Mouse (Mus musculus) MEL (cell line): ENCODE results near the gene Gmeb2. TPM values are rescaled to one million over a fixed set of nuclear protein-coding genes. Genes with fewer than 3 reads are reported as not detected.

Experiments used
- DNase-seq: peaks from one replicate; pipeline ENCODE4 v3.0.0; 2011; ENCODE audit warnings: low read depth, low spot score
- H3K27ac ChIP-seq: 2 replicates; pipeline ENCODE4 v1.5.1; 2012; ENCODE audit warnings: low read depth, mild to moderate bottlenecking, control low read depth, low read length, moderate library complexity; ENCODE audit not compliant: control insufficient read depth
- H3K27me3 ChIP-seq, 2 experiments: fragments of 150-350 bp in 1 of 2; sonication (generic) in 1 of 2; 2 replicates each; pipeline ENCODE4 v1.6.1; 2012; ENCODE audit warnings: low read length in 2 of 2, mild to moderate bottlenecking in 2 of 2, improper control_type of control experiment in 1 of 2, moderate library complexity in 1 of 2; ENCODE audit not compliant: insufficient read depth in 2 of 2, control insufficient read depth in 1 of 2
- H3K36me3 ChIP-seq, 2 experiments: 2 replicates each; pipeline ENCODE4 v1.6.1; 2012 to 2014; ENCODE audit warnings: low read length in 2 of 2, improper control_type of control experiment in 1 of 2, inconsistent platforms in 1 of 2, mild to moderate bottlenecking in 1 of 2; ENCODE audit not compliant: insufficient read depth in 2 of 2, control insufficient read depth in 1 of 2
- H3K4me1 ChIP-seq, 2 experiments: fragments of 150-350 bp in 1 of 2; sonication (generic) in 1 of 2; 2 replicates each; pipeline ENCODE4 v1.6.1; 2012; ENCODE audit warnings: low read length in 2 of 2, improper control_type of control experiment in 1 of 2, mild to moderate bottlenecking in 1 of 2; ENCODE audit not compliant: insufficient read depth in 2 of 2, control insufficient read depth in 1 of 2
- H3K4me3 ChIP-seq, 2 experiments: fragments of 150-350 bp in 1 of 2; sonication (generic) in 1 of 2; 2 replicates each; pipeline ENCODE4 v1.5.1; 2012; ENCODE audit warnings: low read depth in 2 of 2, low read length in 2 of 2, mild to moderate bottlenecking in 2 of 2, moderate library complexity in 2 of 2, control low read depth in 1 of 2, improper control_type of control experiment in 1 of 2; ENCODE audit not compliant: control insufficient read depth in 1 of 2, insufficient read depth in 1 of 2
- H3K79me2 ChIP-seq: 2 replicates; pipeline ENCODE4 v1.6.1; 2012; ENCODE audit warnings: mild to moderate bottlenecking, low read length, moderate library complexity; ENCODE audit not compliant: control insufficient read depth, poor library complexity, insufficient read depth
- H3K9ac ChIP-seq: 2 replicates; pipeline ENCODE4 v1.6.1; 2012; ENCODE audit warnings: low read depth, mild to moderate bottlenecking, control low read depth, low read length, moderate library complexity; ENCODE audit not compliant: control insufficient read depth, poor library complexity, severe bottlenecking
- H3K9me3 ChIP-seq: fragments of 150-350 bp; sonication (generic); replicated peaks from 2 replicates; pipeline ENCODE4 v1.6.1; 2012; ENCODE audit warnings: mild to moderate bottlenecking, low read length, improper control_type of control experiment, moderate library complexity; ENCODE audit not compliant: insufficient read depth
- CHD2 ChIP-seq: IDR thresholded peaks from 2 replicates; pipeline ENCODE4 v1.6.1; 2011; ENCODE audit warnings: low read length, improper control_type of control experiment
- E2F4 ChIP-seq: IDR thresholded peaks from 2 replicates; pipeline ENCODE4 v1.6.1; 2011; ENCODE audit warnings: low read depth, low read length, improper control_type of control experiment, borderline replicate concordance
- EP300 ChIP-seq, 2 experiments: IDR thresholded peaks; 2 replicates each; pipeline ENCODE4 v1.6.1; 2011; ENCODE audit warnings: improper control_type of control experiment in 2 of 2, low read length in 2 of 2, low read depth in 1 of 2, mild to moderate bottlenecking in 1 of 2
- GABPA ChIP-seq: IDR thresholded peaks from 2 replicates; pipeline ENCODE4 v1.6.1; 2012; ENCODE audit warnings: low read depth, mild to moderate bottlenecking, inconsistent platforms, low read length, improper control_type of control experiment, moderate library complexity
- GATA1 ChIP-seq: IDR thresholded peaks from 2 replicates; pipeline ENCODE4 v1.6.1; 2011; ENCODE audit warnings: low read depth, low read length, improper control_type of control experiment
- HCFC1 ChIP-seq: IDR thresholded peaks from 2 replicates; pipeline ENCODE4 v1.6.1; 2012; ENCODE audit warnings: low read depth, mild to moderate bottlenecking, inconsistent platforms, low read length, improper control_type of control experiment, moderate library complexity
- KAT2A ChIP-seq: conservative IDR thresholded peaks from 2 replicates; pipeline ENCODE4 v1.6.1; 2012; ENCODE audit warnings: low read depth, low read length, improper control_type of control experiment, inconsistent platforms
- MAFK ChIP-seq: IDR thresholded peaks from 2 replicates; pipeline ENCODE4 v1.6.1; 2011; ENCODE audit warnings: low read depth, mild to moderate bottlenecking, low read length, improper control_type of control experiment, borderline replicate concordance
- MAX ChIP-seq: IDR thresholded peaks from 2 replicates; pipeline ENCODE4 v1.6.1; 2011; ENCODE audit warnings: low read length, improper control_type of control experiment
- MAZ ChIP-seq: IDR thresholded peaks from 2 replicates; pipeline ENCODE4 v1.6.1; 2012; ENCODE audit warnings: low read depth, mild to moderate bottlenecking, inconsistent platforms, low read length, improper control_type of control experiment
- NRF1 ChIP-seq: IDR thresholded peaks from 2 replicates; pipeline ENCODE4 v1.6.1; 2014; ENCODE audit warnings: low read depth, mild to moderate bottlenecking, inconsistent platforms, low read length, improper control_type of control experiment, moderate library complexity; ENCODE audit not compliant: poor library complexity, insufficient read depth, severe bottlenecking
- RAD21 ChIP-seq: IDR thresholded peaks from 2 replicates; pipeline ENCODE4 v1.6.1; 2011; ENCODE audit warnings: mild to moderate bottlenecking, low read depth, low read length, improper control_type of control experiment
- RCOR1 ChIP-seq: IDR thresholded peaks from 2 replicates; pipeline ENCODE4 v1.6.1; 2012; ENCODE audit warnings: low read depth, mild to moderate bottlenecking, inconsistent platforms, low read length, improper control_type of control experiment
- SMC3 ChIP-seq: IDR thresholded peaks from 2 replicates; pipeline ENCODE4 v1.6.1; 2011; ENCODE audit warnings: low read depth, low read length, improper control_type of control experiment
- UBTF ChIP-seq: IDR thresholded peaks from 2 replicates; pipeline ENCODE4 v1.6.1; 2012; ENCODE audit warnings: low read depth, mild to moderate bottlenecking, inconsistent platforms, low read length, improper control_type of control experiment, moderate library complexity, borderline replicate concordance; ENCODE audit not compliant: insufficient read depth
- USF1 ChIP-seq: IDR thresholded peaks from 2 replicates; pipeline ENCODE4 v1.6.1; 2014; ENCODE audit warnings: low read depth, mild to moderate bottlenecking, inconsistent platforms, low read length, improper control_type of control experiment, moderate library complexity
- ZMIZ1 ChIP-seq: IDR thresholded peaks from 2 replicates; pipeline ENCODE4 v1.6.1; 2012; ENCODE audit warnings: low read depth, mild to moderate bottlenecking, inconsistent platforms, low read length, improper control_type of control experiment, moderate library complexity
- polyA plus RNA-seq, 2 experiments: library from polyadenylated mRNA; stranded (reverse) in 1 of 2; unstranded in 1 of 2; fragments of >175 nt in 1 of 2; fragments of >200 nt in 1 of 2; gene quantifications; 2 replicates each; pipeline versions ENCODE4 v1.2.1 to v1.2.4; 2012; ENCODE audit warnings: low replicate concordance in 2 of 2, low read depth in 1 of 2; ENCODE audit not compliant: insufficient read length in 2 of 2, insufficient read depth in 1 of 2, missing spikeins in 1 of 2
- total RNA-seq: library from RNA; depleted of rRNA; stranded (reverse); fragments of 300-350 nt; gene quantifications from 2 replicates; pipeline ENCODE4 v1.2.3, GENCODE M21; 2012

Gene Gmeb2
- total and polyA plus RNA-seq, 3 experiments = 8.3 to 16.9 TPM; not detected in 1

- no peaks in the 10 kb centered on the region for H3K27me3 ChIP-seq
- peaks cover 2% of the 10 kb centered on the region; the same call in 1 of the 2 replicates for H3K79me2 ChIP-seq
Measured at GRCm38 (mm10) chr2:181277866-181278265, 10.0 kb downstream of the Gmeb2 start.

GRCm38 (mm10) chr2:181276766-181277165 lies 11.1 kb downstream of the Gmeb2 start:
- Histone ChIP-seq H3K4me3 (no peak overlapping the region), H3K27ac (peak overlapping the region; percentile 22; the same call in 1 of the 2 replicates), H3K27me3 (no peaks in the 10 kb centered on the region), H3K79me2 (peaks cover 2% of the 10 kb centered on the region; the same call in 1 of the 2 replicates), H3K9ac (no peak overlapping the region), H3K4me1 (peaks cover 4 to 8% of the 10 kb centered on the region in 2 experiments; a peak in 3 of 4 replicates), H3K9me3 (no peaks in the 10 kb centered on the region), H3K36me3 (peaks cover 5 to 15% of the 10 kb centered on the region in 2 experiments)
- DNase-seq = peak; percentile 52
- TF ChIP-seq ZMIZ1 (no peak), MAZ (no peak), GATA1 (no peak), RAD21 (no peak), CHD2 (no peak), GABPA (no peak), E2F4 (no peak), KAT2A (no peak)

More at GRCm38 (mm10) chr2:181277866-181278265, 10.0 kb downstream of the Gmeb2 start:
- Histone ChIP-seq H3K9ac (no peak overlapping the region), H3K9me3 (no peaks in the 10 kb centered on the region), H3K27ac (no peak overlapping the region), H3K36me3 (peaks cover 7 to 15% of the 10 kb centered on the region in 2 experiments), H3K4me3 (no peak overlapping the region), H3K4me1 (peaks cover 4 to 8% of the 10 kb centered on the region in 2 experiments; a peak in 3 of 4 replicates)
- DNase-seq = no peak
- no peak for TF ChIP-seq HCFC1
- no peak for TF ChIP-seq RAD21
- no peak for TF ChIP-seq USF1
- TF ChIP-seq UBTF = no peak
- TF ChIP-seq RCOR1 = no peak
- no peak for TF ChIP-seq NRF1
- TF ChIP-seq EP300 (IDR thresholded peaks at IDR 0.05; ENCODE audit: low read depth in 1 of 2, low read length in 2 of 2) = no peak
- TF ChIP-seq MAFK = no peak
- no peak for TF ChIP-seq MAX
- TF ChIP-seq SMC3 = no peak
- TF ChIP-seq, all 39 proteins: peak for 0
